ENCODE assay signal across 9 mouse cellular contexts in the genomic region with DNA sequence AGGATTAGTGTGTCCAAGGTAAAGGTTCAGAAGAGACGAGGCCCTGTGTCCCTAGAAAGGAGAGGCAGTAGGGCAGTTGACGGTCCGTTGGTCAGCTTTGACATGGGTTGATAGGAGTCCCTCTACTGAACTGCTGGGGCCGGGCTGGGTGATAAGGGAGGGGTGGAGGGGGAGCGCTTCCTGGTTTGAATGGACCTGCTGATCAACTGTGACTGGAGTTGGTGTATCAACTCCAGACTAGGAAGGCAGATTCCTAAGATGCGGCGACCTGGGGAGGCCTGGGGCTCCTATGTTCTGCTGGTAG.
DNase-seq lines count a peak whose midpoint lies in the region; ATAC-seq and TF ChIP-seq lines count a peak whose summit lies in the region.
"Had no signal": no experiment of that assay in that cellular context is flagged by ENCODE, and none has a peak within 500 bp of the region (broad histone marks: within the 10 kb centered on the region; RNA-seq: fewer than 3 reads in every experiment).

No protein-coding gene starts in this region.

- peak overlapping the region; percentile 52; the same call in 1 of the 2 replicates for H3K27ac ChIP-seq in heart, embryonic 16.5 days (ENCODE audit: low read length)
- peak overlapping the region; percentile 88 for H3K27ac ChIP-seq in bone marrow, adult 2 months (ENCODE audit: control insufficient read depth, insufficient read depth, low read depth, low read length, poor library complexity)
- H3K27ac ChIP-seq in hindbrain, postnatal 0 days, result peak overlapping the region; percentile 95; the same call in 1 of the 2 replicates
- H3K27ac ChIP-seq in midbrain, embryonic 13.5 days, result peak overlapping the region; percentile 98

- H3K4me2 ChIP-seq in heart, embryonic 16.5 days (ENCODE audit: low read depth, low read length), result no peak overlapping the region; the same call in 1 of the 2 replicates
- H3K4me2 ChIP-seq in hindbrain, postnatal 0 days (ENCODE audit: low read depth, low read length), result peak overlapping the region; percentile 80
- peak overlapping the region; percentile 73 for H3K4me2 ChIP-seq in midbrain, embryonic 13.5 days (replicated peaks)

- H3K27me3 ChIP-seq in heart, embryonic 16.5 days (ENCODE audit: control insufficient read depth, insufficient read depth, low read length), result no peaks in the 10 kb centered on the region
- no peaks in the 10 kb centered on the region for H3K27me3 ChIP-seq in hindbrain, postnatal 0 days (ENCODE audit: insufficient read depth, low read length)
- H3K27me3 ChIP-seq in midbrain, embryonic 13.5 days, result no peaks in the 10 kb centered on the region

- DNase-seq in heart, adult 9 months (ENCODE audit: low spot score in 2 of 2), result no peak
- no peak for DNase-seq in hindbrain, postnatal 0 days (ENCODE audit: low spot score)
- DNase-seq in frontal cortex, postnatal 14 days (ENCODE audit: low spot score in 2 of 2), result no peak
- DNase-seq in left cerebral cortex, adult 11 months (ENCODE audit: low spot score), result no peak
- DNase-seq in thymus, postnatal 25 days, result no peak
- DNase-seq: cerebellum, adult 18-20 months had no signal

- H3K4me3 ChIP-seq in heart, embryonic 16.5 days (ENCODE audit: low read length), result no peak overlapping the region
- H3K4me3 ChIP-seq in bone marrow, adult 2 months (replicated peaks; ENCODE audit: control insufficient read depth, low read depth, low read length), result no peak overlapping the region
- no peak overlapping the region for H3K4me3 ChIP-seq in hindbrain, postnatal 0 days (ENCODE audit: low read length)
- peak overlapping the region; percentile 61; the same call in 1 of the 2 replicates for H3K4me3 ChIP-seq in midbrain, embryonic 13.5 days (replicated peaks)

- no peak for ATAC-seq in heart, embryonic 16.5 days (replicated peaks; ENCODE audit: extremely low read depth, insufficient read depth, low FRiP score)
- ATAC-seq in hindbrain, postnatal 0 days, result no peak
- no peak for ATAC-seq in midbrain, embryonic 13.5 days

- TF ChIP-seq CTCF in bone marrow, adult 2 months (IDR thresholded peaks at IDR 0.05; ENCODE audit: control insufficient read depth, insufficient read depth, low read length), result no peak
- TF ChIP-seq CTCF in hindbrain, postnatal 0 days (IDR thresholded peaks at IDR 0.05; ENCODE audit: low read depth), result no peak

- WGBS in heart, embryonic 16.5 days, result 38% methylated on average over 7 of the region's 7 CpGs
- WGBS in bone marrow, adult 2 months, result 29% methylated on average over 7 of the region's 7 CpGs
- 35% methylated on average over 7 of the region's 7 CpGs for WGBS in hindbrain, postnatal 0 days
- 19% methylated on average over 7 of the region's 7 CpGs for WGBS in midbrain, embryonic 13.5 days

- no peak for TF ChIP-seq POLR2A in bone marrow, adult 2 months (IDR thresholded peaks at IDR 0.05; ENCODE audit: borderline replicate concordance, control insufficient read depth, low read depth, low read length)

- no peaks in the 10 kb centered on the region for H3K36me3 ChIP-seq in heart, embryonic 16.5 days (ENCODE audit: control insufficient read depth, insufficient read depth)
- H3K36me3 ChIP-seq in hindbrain, postnatal 0 days (ENCODE audit: insufficient read depth, low read length), result no peaks in the 10 kb centered on the region
- no peaks in the 10 kb centered on the region for H3K36me3 ChIP-seq in midbrain, embryonic 13.5 days

- no peaks in the 10 kb centered on the region for H3K9me3 ChIP-seq in heart, embryonic 16.5 days (replicated peaks; ENCODE audit: control insufficient read depth, low read length)
- no peaks in the 10 kb centered on the region for H3K9me3 ChIP-seq in hindbrain, postnatal 0 days (ENCODE audit: low read length)
- H3K9me3 ChIP-seq in midbrain, embryonic 13.5 days, result no peaks in the 10 kb centered on the region

- peaks cover 68% of the 10 kb centered on the region for H3K4me1 ChIP-seq in heart, embryonic 16.5 days (ENCODE audit: control insufficient read depth, insufficient read depth, low read length)
- H3K4me1 ChIP-seq in bone marrow, adult 2 months (ENCODE audit: control insufficient read depth, insufficient read depth, low read length), result peaks cover 13% of the 10 kb centered on the region
- peaks cover 44% of the 10 kb centered on the region for H3K4me1 ChIP-seq in hindbrain, postnatal 0 days (ENCODE audit: insufficient read depth, low read length)
- peaks cover 68% of the 10 kb centered on the region for H3K4me1 ChIP-seq in midbrain, embryonic 13.5 days (replicated peaks)

- no peak overlapping the region for H3K9ac ChIP-seq in heart, embryonic 16.5 days (ENCODE audit: low read length)
- no peak overlapping the region for H3K9ac ChIP-seq in hindbrain, postnatal 0 days (replicated peaks; ENCODE audit: low read length)
- peak overlapping the region; percentile 87; the same call in 1 of the 2 replicates for H3K9ac ChIP-seq in midbrain, embryonic 13.5 days (replicated peaks)
